Mouse (Mus musculus): ENCODE measurements around the gene Fibcd1. TPM values are rescaled to one million over a fixed set of nuclear protein-coding genes. Genes with fewer than 3 reads are reported as not detected.

Fibcd1 gene
- polyA plus RNA-seq, 1 experiment = 0.81 TPM

GRCm38 (mm10) chr2:31863766-31864165 lies 18.0 kb upstream of the Fibcd1 start:
- no peaks in the 10 kb centered on the region for H3K36me3 ChIP-seq (ENCODE audit: control insufficient read depth, insufficient read depth, low read length)
- WGBS = 92% methylated on average over 1 of the region's 1 CpGs
- TF ChIP-seq CTCF (IDR thresholded peaks at IDR 0.05; ENCODE audit: borderline replicate concordance, control insufficient read depth, extremely low read depth, insufficient read depth, low read length, poor library complexity) (no peak), POLR2A (IDR thresholded peaks at IDR 0.05; ENCODE audit: control insufficient read depth, extremely low read depth, insufficient read depth, low read length, poor library complexity) (no peak)
- no peak for DNase-seq
- no peak overlapping the region for H3K27ac ChIP-seq (ENCODE audit: control insufficient read depth, insufficient read depth, low read length)
- no peaks in the 10 kb centered on the region for H3K4me1 ChIP-seq (replicated peaks; ENCODE audit: control insufficient read depth, insufficient read depth, low read length)
- no peaks in the 10 kb centered on the region for H3K27me3 ChIP-seq (ENCODE audit: control insufficient read depth, insufficient read depth, low read length)
- H3K4me3 ChIP-seq (ENCODE audit: control insufficient read depth, insufficient read depth, low read length) = no peak overlapping the region

GRCm38 (mm10) chr2:31862919-31863318 lies 17.1 kb upstream of the Fibcd1 start:
- Histone ChIP-seq H3K36me3 (ENCODE audit: control insufficient read depth, insufficient read depth, low read length) (no peaks in the 10 kb centered on the region), H3K27me3 (ENCODE audit: control insufficient read depth, insufficient read depth, low read length) (no peaks in the 10 kb centered on the region)
- WGBS = 54% methylated on average over 1 of the region's 1 CpGs

GRCm38 (mm10) chr2:31858500-31858899 lies 12.7 kb upstream of the Fibcd1 start:
- Histone ChIP-seq H3K36me3 (ENCODE audit: control insufficient read depth, insufficient read depth, low read length) (no peaks in the 10 kb centered on the region), H3K4me1 (replicated peaks; ENCODE audit: control insufficient read depth, insufficient read depth, low read length) (no peaks in the 10 kb centered on the region), H3K4me3 (ENCODE audit: control insufficient read depth, insufficient read depth, low read length) (no peak overlapping the region), H3K27ac (ENCODE audit: control insufficient read depth, insufficient read depth, low read length) (no peak overlapping the region), H3K27me3 (ENCODE audit: control insufficient read depth, insufficient read depth, low read length) (no peaks in the 10 kb centered on the region)
- 83% methylated on average over 12 of the region's 12 CpGs for WGBS
- TF ChIP-seq CTCF (IDR thresholded peaks at IDR 0.05; ENCODE audit: borderline replicate concordance, control insufficient read depth, extremely low read depth, insufficient read depth, low read length, poor library complexity) (no peak), POLR2A (IDR thresholded peaks at IDR 0.05; ENCODE audit: control insufficient read depth, extremely low read depth, insufficient read depth, low read length, poor library complexity) (no peak)
- DNase-seq = no peak

More at GRCm38 (mm10) chr2:31862919-31863318, 17.1 kb upstream of the Fibcd1 start:
- DNase-seq = no peak
- Histone ChIP-seq H3K4me3 (ENCODE audit: control insufficient read depth, insufficient read depth, low read length) (no peak overlapping the region), H3K27ac (ENCODE audit: control insufficient read depth, insufficient read depth, low read length) (no peak overlapping the region), H3K4me1 (replicated peaks; ENCODE audit: control insufficient read depth, insufficient read depth, low read length) (no peaks in the 10 kb centered on the region)
- TF ChIP-seq POLR2A (IDR thresholded peaks at IDR 0.05; ENCODE audit: control insufficient read depth, extremely low read depth, insufficient read depth, low read length, poor library complexity) (no peak), CTCF (IDR thresholded peaks at IDR 0.05; ENCODE audit: borderline replicate concordance, control insufficient read depth, extremely low read depth, insufficient read depth, low read length, poor library complexity) (no peak)

GRCm38 (mm10) chr2:31857180-31857579 lies 11.4 kb upstream of the Fibcd1 start:
- H3K27me3 ChIP-seq (ENCODE audit: control insufficient read depth, insufficient read depth, low read length) = no peaks in the 10 kb centered on the region
- no peak for TF ChIP-seq POLR2A (IDR thresholded peaks at IDR 0.05; ENCODE audit: control insufficient read depth, extremely low read depth, insufficient read depth, low read length, poor library complexity)
- WGBS = 85% methylated on average over 6 of the region's 6 CpGs

GRCm38 (mm10) chr2:31855991-31856390 lies 10.2 kb upstream of the Fibcd1 start:
- TF ChIP-seq POLR2A (IDR thresholded peaks at IDR 0.05; ENCODE audit: control insufficient read depth, extremely low read depth, insufficient read depth, low read length, poor library complexity) (no peak), CTCF (IDR thresholded peaks at IDR 0.05; ENCODE audit: borderline replicate concordance, control insufficient read depth, extremely low read depth, insufficient read depth, low read length, poor library complexity) (no peak)
- Histone ChIP-seq H3K4me3 (ENCODE audit: control insufficient read depth, insufficient read depth, low read length) (no peak overlapping the region), H3K27ac (ENCODE audit: control insufficient read depth, insufficient read depth, low read length) (no peak overlapping the region), H3K27me3 (ENCODE audit: control insufficient read depth, insufficient read depth, low read length) (no peaks in the 10 kb centered on the region), H3K4me1 (replicated peaks; ENCODE audit: control insufficient read depth, insufficient read depth, low read length) (no peaks in the 10 kb centered on the region), H3K36me3 (ENCODE audit: control insufficient read depth, insufficient read depth, low read length) (no peaks in the 10 kb centered on the region)
- DNase-seq = no peak
- WGBS = 27% methylated on average over 8 of the region's 8 CpGs

More at GRCm38 (mm10) chr2:31857180-31857579, 11.4 kb upstream of the Fibcd1 start:
- no peak for DNase-seq
- Histone ChIP-seq H3K36me3 (ENCODE audit: control insufficient read depth, insufficient read depth, low read length) (no peaks in the 10 kb centered on the region), H3K4me1 (replicated peaks; ENCODE audit: control insufficient read depth, insufficient read depth, low read length) (no peaks in the 10 kb centered on the region), H3K27ac (ENCODE audit: control insufficient read depth, insufficient read depth, low read length) (no peak overlapping the region), H3K4me3 (ENCODE audit: control insufficient read depth, insufficient read depth, low read length) (no peak overlapping the region)

- 93% methylated on average over 12 of the region's 12 CpGs for WGBS
Observed at GRCm38 (mm10) chr2:31850141-31850540, 4.3 kb upstream of the Fibcd1 start.

GRCm38 (mm10) chr2:31847908-31848307 lies 2.1 kb upstream of the Fibcd1 start:
- peak; percentile 66; the same call in 1 of the 2 replicates for TF ChIP-seq CTCF (IDR thresholded peaks at IDR 0.05; ENCODE audit: borderline replicate concordance, control insufficient read depth, extremely low read depth, insufficient read depth, low read length, poor library complexity)
- TF ChIP-seq POLR2A (IDR thresholded peaks at IDR 0.05; ENCODE audit: control insufficient read depth, extremely low read depth, insufficient read depth, low read length, poor library complexity) = no peak
- Histone ChIP-seq H3K4me1 (replicated peaks; ENCODE audit: control insufficient read depth, insufficient read depth, low read length) (peaks cover 21% of the 10 kb centered on the region), H3K27me3 (ENCODE audit: control insufficient read depth, insufficient read depth, low read length) (peaks cover 6% of the 10 kb centered on the region), H3K27ac (ENCODE audit: control insufficient read depth, insufficient read depth, low read length) (no peak overlapping the region), H3K36me3 (ENCODE audit: control insufficient read depth, insufficient read depth, low read length) (no peaks in the 10 kb centered on the region), H3K4me3 (ENCODE audit: control insufficient read depth, insufficient read depth, low read length) (no peak overlapping the region)
- 20% methylated on average over 6 of the region's 6 CpGs for WGBS
- peak; percentile 57 for DNase-seq

More at GRCm38 (mm10) chr2:31850141-31850540, 4.3 kb upstream of the Fibcd1 start:
- no peaks in the 10 kb centered on the region for H3K36me3 ChIP-seq (ENCODE audit: control insufficient read depth, insufficient read depth, low read length)
- no peak for TF ChIP-seq CTCF (IDR thresholded peaks at IDR 0.05; ENCODE audit: borderline replicate concordance, control insufficient read depth, extremely low read depth, insufficient read depth, low read length, poor library complexity)
- TF ChIP-seq POLR2A (IDR thresholded peaks at IDR 0.05; ENCODE audit: control insufficient read depth, extremely low read depth, insufficient read depth, low read length, poor library complexity) = no peak
- peaks cover 21% of the 10 kb centered on the region for H3K4me1 ChIP-seq (replicated peaks; ENCODE audit: control insufficient read depth, insufficient read depth, low read length)
- H3K4me3 ChIP-seq (ENCODE audit: control insufficient read depth, insufficient read depth, low read length) = no peak overlapping the region
- H3K27ac ChIP-seq (ENCODE audit: control insufficient read depth, insufficient read depth, low read length) = no peak overlapping the region
- peaks cover 6% of the 10 kb centered on the region for H3K27me3 ChIP-seq (ENCODE audit: control insufficient read depth, insufficient read depth, low read length)
- DNase-seq = no peak
